Mouse (Mus musculus) heart, embryonic 10.5 days (tissue): ENCODE measurements around the gene Pard3b. TPM values are rescaled to one million over a fixed set of nuclear protein-coding genes. Genes with fewer than 3 reads are reported as not detected.

Source experiments
- DNase-seq: peaks from one replicate; pipeline ENCODE4 v3.0.0-alpha.2; 2017; ENCODE audit warnings: low spot score
- H3K27ac ChIP-seq: fragments of 300-500 bp; sonication (generic); 2 replicates; pipeline ENCODE4 v1.5.1; 2016; ENCODE audit warnings: mild to moderate bottlenecking
- H3K27me3 ChIP-seq: fragments of 300-500 bp; sonication (generic); 2 replicates; pipeline ENCODE4 v1.6.1; 2016; ENCODE audit warnings: mild to moderate bottlenecking; ENCODE audit not compliant: poor library complexity, insufficient read depth, severe bottlenecking
- H3K36me3 ChIP-seq: fragments of 300-500 bp; sonication (generic); 2 replicates; pipeline ENCODE4 v1.6.1; 2016; ENCODE audit warnings: mild to moderate bottlenecking, moderate library complexity
- H3K4me1 ChIP-seq: fragments of 300-500 bp; sonication (generic); 2 replicates; pipeline ENCODE4 v1.6.1; 2016; ENCODE audit warnings: mild to moderate bottlenecking
- H3K4me3 ChIP-seq: fragments of 300-500 bp; sonication (generic); 2 replicates; pipeline ENCODE4 v1.5.1; 2016; ENCODE audit warnings: mild to moderate bottlenecking, moderate library complexity
- H3K9me3 ChIP-seq: fragments of 300-500 bp; sonication (generic); 2 replicates; pipeline ENCODE4 v1.6.1; 2016; ENCODE audit warnings: mild to moderate bottlenecking, moderate library complexity
- WGBS: fragments of 180-500 bp; shearing (Covaris S2); methylation state at CpG from one replicate; pipeline ENCODE4 v1.1.7; 2016; 5-methylcytosine and 5-hydroxymethylcytosine counted together
- polyA plus RNA-seq: library from polyadenylated mRNA; unstranded; fragments of >200 nt; fragmentation: Nextera tagmentation; extraction: Ambion mirVana; gene quantifications from 2 replicates; pipeline ENCODE4 v1.2.1, GENCODE M21; 2016

Gene Pard3b
- 7.9 and 8.2 TPM in 2 replicates for polyA plus RNA-seq

DNA sequence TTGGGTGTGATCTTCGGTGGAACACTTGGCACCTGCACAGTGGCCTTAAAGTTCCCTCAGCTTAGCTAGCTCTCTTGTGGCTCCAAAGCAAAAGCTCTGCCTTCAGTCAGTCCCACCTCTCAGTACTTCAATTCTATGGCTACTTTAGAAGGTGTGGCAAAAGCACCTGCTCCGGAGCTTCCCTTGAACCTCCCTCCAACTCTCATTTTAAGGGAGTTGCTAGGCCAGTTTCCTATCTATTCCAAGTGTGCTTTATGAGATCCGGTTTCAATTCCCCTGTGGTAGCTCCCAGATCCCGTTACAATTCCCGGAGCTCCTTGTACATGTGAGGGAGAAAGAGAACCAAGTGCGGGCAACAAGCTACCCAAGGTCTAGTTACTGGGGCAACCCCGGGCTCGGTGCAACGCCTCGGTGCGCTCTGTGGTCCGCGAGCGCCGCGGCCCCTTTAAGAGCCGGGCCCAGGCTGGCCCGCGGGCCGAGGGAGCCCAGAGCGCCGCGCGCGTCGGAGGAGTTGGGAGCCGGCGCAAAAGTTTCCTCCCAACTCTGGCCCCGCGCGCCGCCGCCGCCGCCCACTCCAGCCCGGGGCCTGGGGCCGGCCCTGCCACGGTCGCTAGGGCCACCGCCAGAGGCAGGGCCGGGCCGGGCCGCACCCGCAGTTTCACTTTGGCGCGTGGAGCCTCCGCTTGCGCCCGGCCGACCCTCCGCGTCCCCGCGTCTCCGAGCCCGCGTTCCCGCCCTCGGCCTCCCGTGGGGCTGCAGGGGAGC, at the start of gene Pard3b:
TSS of gene Pard3b (plus strand) at position 478 of the 765 bp plus-strand sequence.
- no peaks in the 10 kb centered on the region for H3K9me3 ChIP-seq
- peaks cover 11% of the 10 kb centered on the region; the same call in 1 of the 2 replicates for H3K4me1 ChIP-seq
- peak; percentile 76 for DNase-seq
- peak within 1 kb of the TSS; percentile 96 for H3K27ac ChIP-seq
- 1% methylated on average over 59 of the region's 60 CpGs for WGBS
- peak within 1 kb of the TSS; percentile 94 for H3K4me3 ChIP-seq
- no peaks in the 10 kb centered on the region for H3K27me3 ChIP-seq
- no peaks in the 10 kb centered on the region for H3K36me3 ChIP-seq

GRCm38 (mm10) chr1:61616176-61616575, 22.4 kb upstream of the Pard3b start:
- Histone ChIP-seq H3K36me3 (no peaks in the 10 kb centered on the region), H3K9me3 (no peaks in the 10 kb centered on the region), H3K4me1 (no peaks in the 10 kb centered on the region), H3K4me3 (no peak overlapping the region), H3K27me3 (no peaks in the 10 kb centered on the region), H3K27ac (no peak overlapping the region)
- no peak for DNase-seq

DNA sequence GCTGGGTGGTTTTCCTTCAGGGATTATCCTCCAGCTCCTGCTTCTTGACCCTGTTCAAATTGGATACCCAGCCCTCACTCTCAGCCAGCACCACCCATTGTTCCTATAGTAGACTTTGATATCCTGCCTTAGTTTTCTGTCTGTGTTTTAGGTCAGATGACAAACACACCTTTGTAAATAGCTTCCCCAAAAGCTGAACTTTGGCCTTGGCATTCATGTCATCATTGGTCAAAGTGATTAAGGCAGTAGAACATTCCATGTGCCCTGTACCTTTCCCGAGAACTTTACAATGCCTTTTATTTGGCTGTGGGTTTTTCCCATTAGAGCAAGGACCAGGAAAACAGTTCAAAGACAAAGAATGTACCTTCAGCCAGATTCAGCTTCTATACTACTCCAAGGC, 18.0 kb upstream of the Pard3b start:
- 78% methylated on average over 1 of the region's 1 CpGs for WGBS
- Histone ChIP-seq H3K4me1 (no peaks in the 10 kb centered on the region), H3K4me3 (no peak overlapping the region), H3K27me3 (no peaks in the 10 kb centered on the region), H3K9me3 (no peaks in the 10 kb centered on the region), H3K27ac (no peak overlapping the region), H3K36me3 (no peaks in the 10 kb centered on the region)
- DNase-seq, result no peak

GRCm38 (mm10) chr1:61629857-61630256, 8.8 kb upstream of the Pard3b start:
- WGBS, result 63% methylated on average over 2 of the region's 2 CpGs
- Histone ChIP-seq H3K4me3 (no peak overlapping the region), H3K4me1 (no peaks in the 10 kb centered on the region), H3K27ac (no peak overlapping the region), H3K27me3 (no peaks in the 10 kb centered on the region), H3K9me3 (no peaks in the 10 kb centered on the region), H3K36me3 (no peaks in the 10 kb centered on the region)
- DNase-seq, result no peak

DNA sequence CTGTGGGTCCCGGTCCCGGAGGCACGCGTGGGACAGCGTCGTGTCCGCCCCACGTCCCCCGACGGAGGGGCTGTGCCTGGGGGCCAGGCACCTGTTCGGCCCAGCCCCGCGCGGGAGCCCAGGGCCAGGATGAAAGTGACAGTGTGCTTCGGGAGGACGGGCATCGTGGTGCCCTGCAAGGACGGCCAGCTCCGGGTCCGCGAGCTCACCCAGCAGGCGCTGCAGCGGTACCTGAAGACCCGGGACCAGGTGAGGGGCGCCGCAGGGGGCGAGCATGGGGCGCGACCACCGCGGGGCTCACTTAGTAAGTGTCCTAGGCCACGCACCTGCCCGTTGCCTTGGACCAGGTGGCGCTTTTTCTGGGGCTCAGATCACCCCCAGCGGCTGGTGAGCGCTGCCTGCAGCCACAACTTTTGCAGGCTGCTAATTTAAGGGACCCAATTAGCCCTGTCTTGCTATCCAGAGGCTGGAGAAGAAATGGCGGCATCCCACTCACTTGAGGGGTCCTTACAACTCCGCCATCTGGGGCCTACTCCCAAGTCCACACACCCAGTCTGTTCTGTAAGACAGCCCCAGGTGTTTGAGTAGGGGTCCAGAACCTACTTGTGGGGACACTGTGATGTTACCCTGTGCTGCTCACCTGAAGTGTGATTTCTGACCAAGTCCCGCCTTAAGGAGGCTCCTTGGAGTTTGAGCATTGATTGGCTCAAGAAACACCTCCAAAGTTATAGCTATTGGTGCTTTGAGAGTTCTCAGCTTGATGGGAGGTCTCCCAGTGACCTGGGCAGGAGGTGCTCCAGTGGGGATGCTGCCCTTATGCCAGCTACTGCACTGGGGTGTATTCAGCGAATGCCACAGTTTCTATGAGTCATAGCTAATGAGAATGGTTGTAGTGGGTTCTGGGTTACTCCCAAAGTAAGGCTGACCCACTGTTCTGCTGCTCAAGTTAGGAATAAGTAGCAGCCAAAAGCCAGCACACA, 780 bp downstream of the Pard3b start:
- peaks cover 11% of the 10 kb centered on the region; the same call in 1 of the 2 replicates for H3K4me1 ChIP-seq
- 3% methylated on average over 40 of the region's 40 CpGs for WGBS
- peak overlapping the region; percentile 94 for H3K4me3 ChIP-seq
- H3K9me3 ChIP-seq, result no peaks in the 10 kb centered on the region
- H3K27me3 ChIP-seq, result no peaks in the 10 kb centered on the region
- H3K27ac ChIP-seq, result peak overlapping the region; percentile 96
- H3K36me3 ChIP-seq, result no peaks in the 10 kb centered on the region
- peak; percentile 76 for DNase-seq

DNA sequence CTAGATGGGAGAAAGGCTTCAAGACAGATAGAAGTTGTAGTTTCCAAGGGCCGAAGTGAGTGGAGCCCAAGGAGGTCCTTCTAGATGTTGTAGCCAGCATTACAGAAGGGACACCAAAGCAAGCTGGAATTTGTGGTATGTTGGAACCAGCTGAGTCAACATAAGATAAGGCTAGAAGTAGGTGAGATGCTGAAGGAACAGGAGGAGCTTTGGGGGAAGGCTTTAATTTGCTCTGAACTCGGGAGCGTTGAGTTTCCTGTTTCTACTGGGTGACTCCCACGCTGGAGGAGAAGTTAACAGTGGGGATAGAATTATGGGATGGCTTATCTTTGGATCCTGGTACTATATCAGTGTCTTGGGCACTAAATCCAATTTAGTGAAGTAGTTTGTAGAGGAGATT, 3.3 kb downstream of the Pard3b start:
- Histone ChIP-seq H3K36me3 (no peaks in the 10 kb centered on the region), H3K4me1 (peaks cover 11% of the 10 kb centered on the region; the same call in 1 of the 2 replicates), H3K4me3 (no peak overlapping the region), H3K9me3 (no peaks in the 10 kb centered on the region), H3K27ac (no peak overlapping the region), H3K27me3 (no peaks in the 10 kb centered on the region)
- no peak for DNase-seq
- WGBS, result 11% methylated on average over 4 of the region's 4 CpGs

GRCm38 (mm10) chr1:61645062-61645461, 6.4 kb downstream of the Pard3b start:
- H3K4me1 ChIP-seq, result peaks cover 5% of the 10 kb centered on the region; the same call in 1 of the 2 replicates
- H3K27me3 ChIP-seq, result no peaks in the 10 kb centered on the region
- WGBS, result 76% methylated on average over 3 of the region's 3 CpGs

DNA sequence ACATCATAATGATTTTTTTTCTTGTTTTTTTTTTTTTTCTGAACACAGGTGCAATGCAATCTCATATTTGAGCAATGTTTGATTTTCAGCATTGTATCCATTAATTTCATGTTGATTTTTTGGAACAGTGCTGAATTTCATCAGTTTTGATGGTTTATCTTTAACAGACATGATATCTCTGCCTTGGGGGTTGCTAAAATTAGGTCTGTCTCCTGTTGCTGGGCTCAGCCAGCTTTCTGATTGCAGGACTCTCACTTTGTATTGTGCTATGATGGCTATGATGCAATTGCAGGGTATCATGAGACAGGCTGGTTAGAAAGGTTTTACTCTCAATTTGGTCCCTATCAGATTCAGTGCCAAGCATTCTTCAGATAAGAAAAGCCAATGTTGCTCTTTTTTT, 11.3 kb downstream of the Pard3b start:
- no peak overlapping the region for H3K27ac ChIP-seq
- H3K36me3 ChIP-seq, result no peaks in the 10 kb centered on the region
- no peak for DNase-seq
- H3K9me3 ChIP-seq, result no peaks in the 10 kb centered on the region
- H3K27me3 ChIP-seq, result no peaks in the 10 kb centered on the region
- no peak overlapping the region for H3K4me3 ChIP-seq
- peaks cover 16% of the 10 kb centered on the region for H3K4me1 ChIP-seq

More at GRCm38 (mm10) chr1:61645062-61645461, 6.4 kb downstream of the Pard3b start:
- DNase-seq, result no peak
- Histone ChIP-seq H3K9me3 (no peaks in the 10 kb centered on the region), H3K4me3 (no peak overlapping the region), H3K36me3 (no peaks in the 10 kb centered on the region), H3K27ac (no peak overlapping the region)

DNA sequence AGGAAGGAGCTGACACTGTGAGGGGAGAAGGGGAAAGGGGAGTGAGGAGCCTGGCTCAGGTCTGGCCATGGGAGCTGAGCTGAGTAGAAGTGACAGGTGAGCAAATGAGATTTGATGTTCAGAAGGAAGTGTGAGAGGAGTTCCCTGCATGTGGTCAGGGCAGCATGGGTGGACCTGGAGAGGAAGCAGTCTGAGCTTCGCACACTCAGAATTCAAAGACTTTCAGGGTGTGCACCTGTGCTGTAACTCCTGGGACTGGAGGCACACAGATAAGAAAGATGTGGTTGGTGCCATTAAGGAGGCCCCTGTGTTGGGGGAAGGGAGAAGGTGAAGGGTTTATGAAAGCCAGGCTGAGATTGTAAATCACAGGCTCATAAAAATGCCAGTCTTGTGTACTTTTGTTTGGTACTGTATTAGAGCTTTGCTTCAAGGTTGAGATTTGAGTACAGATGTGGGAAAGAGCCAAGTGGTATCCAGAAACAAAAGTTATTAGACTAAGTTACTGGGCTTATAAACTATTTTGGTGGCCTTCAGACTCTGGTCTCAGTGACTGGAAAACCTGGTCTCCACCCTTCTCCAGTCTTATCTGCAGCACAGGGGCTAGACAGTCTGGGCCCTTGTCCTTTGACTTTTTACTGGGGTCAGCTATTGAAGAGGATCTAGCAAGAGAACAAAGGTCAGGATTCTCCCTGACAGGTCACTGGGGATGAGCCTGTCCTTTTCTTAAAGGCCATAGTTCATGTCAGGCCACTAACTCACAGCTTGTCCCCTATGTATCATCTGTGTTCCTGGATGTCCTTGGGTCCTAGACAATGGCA, 13.0 kb downstream of the Pard3b start:
- Histone ChIP-seq H3K4me1 (peaks cover 16% of the 10 kb centered on the region), H3K36me3 (no peaks in the 10 kb centered on the region), H3K27ac (no peak overlapping the region), H3K27me3 (no peaks in the 10 kb centered on the region), H3K4me3 (no peak overlapping the region), H3K9me3 (no peaks in the 10 kb centered on the region)
- no peak for DNase-seq
- WGBS, result 78% methylated on average over 1 of the region's 1 CpGs

- Histone ChIP-seq H3K4me1 (no peaks in the 10 kb centered on the region), H3K27me3 (no peaks in the 10 kb centered on the region), H3K4me3 (no peak overlapping the region), H3K27ac (no peak overlapping the region), H3K9me3 (no peaks in the 10 kb centered on the region), H3K36me3 (no peaks in the 10 kb centered on the region)
- DNase-seq, result no peak
- 97% methylated on average over 3 of the region's 3 CpGs for WGBS
Measured at GRCm38 (mm10) chr1:61657760-61658159, 19.1 kb downstream of the Pard3b start.

GRCm38 (mm10) chr1:61659931-61660330, 21.3 kb downstream of the Pard3b start:
- no peaks in the 10 kb centered on the region for H3K4me1 ChIP-seq
- WGBS, result 70% methylated on average over 3 of the region's 3 CpGs
- no peak overlapping the region for H3K27ac ChIP-seq
- no peak overlapping the region for H3K4me3 ChIP-seq
- no peaks in the 10 kb centered on the region for H3K9me3 ChIP-seq
- no peak for DNase-seq
- H3K36me3 ChIP-seq, result no peaks in the 10 kb centered on the region
- H3K27me3 ChIP-seq, result no peaks in the 10 kb centered on the region

GRCm38 (mm10) chr1:61685221-61685814, 46.7 kb downstream of the Pard3b start:
- no peak overlapping the region for H3K4me3 ChIP-seq
- no peak for DNase-seq
- H3K9me3 ChIP-seq, result no peaks in the 10 kb centered on the region
- H3K27ac ChIP-seq, result no peak overlapping the region
- H3K36me3 ChIP-seq, result no peaks in the 10 kb centered on the region
- 77% methylated on average over 8 of the region's 8 CpGs for WGBS
- peaks cover 5% of the 10 kb centered on the region for H3K4me1 ChIP-seq
- no peaks in the 10 kb centered on the region for H3K27me3 ChIP-seq
